Mouse (Mus musculus): Measurements from ENCODE around the gene Mepce. TPM values are rescaled to one million over a fixed set of nuclear protein-coding genes. Genes with fewer than 3 reads are reported as not detected.
"Not testable (repeated sequence)": the region's sequence is repeated elsewhere in the genome, so short reads cannot be mapped to it uniquely, and the experiment has no call there.

Gene Mepce
- polyA plus RNA-seq, 1 experiment from 2014 or later: 14.4 TPM

- peak; percentile 57 for ATAC-seq (ENCODE audit: low FRiP score, low TSS enrichment)
- WGBS: 73% methylated on average over 6 of the region's 6 CpGs
- H3K9me3 ChIP-seq (ENCODE audit: control insufficient read depth, low read length): no peaks in the 10 kb centered on the region
- H3K4me1 ChIP-seq (ENCODE audit: control insufficient read depth, insufficient read depth, low read length): peaks cover 2% of the 10 kb centered on the region; the same call in 1 of the 2 replicates
- peaks cover 15% of the 10 kb centered on the region for H3K36me3 ChIP-seq (ENCODE audit: control insufficient read depth, insufficient read depth, low read length)
- H3K9ac ChIP-seq (replicated peaks; ENCODE audit: low read length): no peak overlapping the region
- H3K4me2 ChIP-seq (ENCODE audit: low read length): no peak overlapping the region
- no peak overlapping the region for H3K27ac ChIP-seq (replicated peaks; ENCODE audit: low read depth, low read length)
- no peaks in the 10 kb centered on the region for H3K27me3 ChIP-seq (ENCODE audit: control insufficient read depth, insufficient read depth, low read length)
- no peak overlapping the region for H3K4me3 ChIP-seq (replicated peaks; ENCODE audit: low read depth, low read length)
- peak; percentile 71 for DNase-seq
These were observed 29.6 kb downstream of the Mepce start for GRCm38 (mm10) chr5:137757887-137758286.

GRCm38 (mm10) chr5:137756882-137757661, 30.4 kb downstream of the Mepce start:
- ATAC-seq (ENCODE audit: low FRiP score, low TSS enrichment) (peak; percentile 46; the same call in 1 of the 2 replicates), DNase-seq (peak; percentile 94)
- Histone ChIP-seq H3K4me2 (ENCODE audit: low read length) (no peak overlapping the region), H3K27ac (replicated peaks; ENCODE audit: low read depth, low read length) (no peak overlapping the region), H3K36me3 (ENCODE audit: control insufficient read depth, insufficient read depth, low read length) (peaks cover 20% of the 10 kb centered on the region), H3K9ac (replicated peaks; ENCODE audit: low read length) (no peak overlapping the region), H3K4me3 (replicated peaks; ENCODE audit: low read depth, low read length) (no peak overlapping the region), H3K27me3 (ENCODE audit: control insufficient read depth, insufficient read depth, low read length) (no peaks in the 10 kb centered on the region), H3K9me3 (ENCODE audit: control insufficient read depth, low read length) (no peaks in the 10 kb centered on the region), H3K4me1 (ENCODE audit: control insufficient read depth, insufficient read depth, low read length) (peaks cover 2% of the 10 kb centered on the region; the same call in 1 of the 2 replicates)
- WGBS: 39% methylated on average over 10 of the region's 10 CpGs

- no peak for DNase-seq
- H3K27ac ChIP-seq (replicated peaks; ENCODE audit: low read depth, low read length): no peak overlapping the region
- WGBS: 79% methylated on average over 3 of the region's 3 CpGs
- no peak for ATAC-seq (ENCODE audit: low FRiP score, low TSS enrichment)
- H3K9me3 ChIP-seq (ENCODE audit: control insufficient read depth, low read length): no peaks in the 10 kb centered on the region
- H3K4me2 ChIP-seq (ENCODE audit: low read length): no peak overlapping the region
- no peak overlapping the region for H3K4me3 ChIP-seq (replicated peaks; ENCODE audit: low read depth, low read length)
- peaks cover 2% of the 10 kb centered on the region; the same call in 1 of the 2 replicates for H3K4me1 ChIP-seq (ENCODE audit: control insufficient read depth, insufficient read depth, low read length)
- no peak overlapping the region for H3K9ac ChIP-seq (replicated peaks; ENCODE audit: low read length)
- peaks cover 29% of the 10 kb centered on the region for H3K36me3 ChIP-seq (ENCODE audit: control insufficient read depth, insufficient read depth, low read length)
- no peaks in the 10 kb centered on the region for H3K27me3 ChIP-seq (ENCODE audit: control insufficient read depth, insufficient read depth, low read length)
These were observed 31.3 kb downstream of the Mepce start for GRCm38 (mm10) chr5:137756106-137756505.

- H3K4me1 ChIP-seq (ENCODE audit: control insufficient read depth, insufficient read depth, low read length): peaks cover 2% of the 10 kb centered on the region; the same call in 1 of the 2 replicates
- H3K27ac ChIP-seq (replicated peaks; ENCODE audit: low read depth, low read length): no peak overlapping the region
- H3K36me3 ChIP-seq (ENCODE audit: control insufficient read depth, insufficient read depth, low read length): peaks cover 30% of the 10 kb centered on the region
- H3K9me3 ChIP-seq (ENCODE audit: control insufficient read depth, low read length): no peaks in the 10 kb centered on the region
- no peak overlapping the region for H3K9ac ChIP-seq (replicated peaks; ENCODE audit: low read length)
- H3K27me3 ChIP-seq (ENCODE audit: control insufficient read depth, insufficient read depth, low read length): no peaks in the 10 kb centered on the region
- H3K4me3 ChIP-seq (replicated peaks; ENCODE audit: low read depth, low read length): no peak overlapping the region
- 89% methylated on average over 5 of the region's 5 CpGs for WGBS
- DNase-seq (no peak), ATAC-seq (ENCODE audit: low FRiP score, low TSS enrichment) (no peak)
- H3K4me2 ChIP-seq (ENCODE audit: low read length): no peak overlapping the region
These were observed 32.0 kb downstream of the Mepce start for GRCm38 (mm10) chr5:137755425-137755824.

DNA sequence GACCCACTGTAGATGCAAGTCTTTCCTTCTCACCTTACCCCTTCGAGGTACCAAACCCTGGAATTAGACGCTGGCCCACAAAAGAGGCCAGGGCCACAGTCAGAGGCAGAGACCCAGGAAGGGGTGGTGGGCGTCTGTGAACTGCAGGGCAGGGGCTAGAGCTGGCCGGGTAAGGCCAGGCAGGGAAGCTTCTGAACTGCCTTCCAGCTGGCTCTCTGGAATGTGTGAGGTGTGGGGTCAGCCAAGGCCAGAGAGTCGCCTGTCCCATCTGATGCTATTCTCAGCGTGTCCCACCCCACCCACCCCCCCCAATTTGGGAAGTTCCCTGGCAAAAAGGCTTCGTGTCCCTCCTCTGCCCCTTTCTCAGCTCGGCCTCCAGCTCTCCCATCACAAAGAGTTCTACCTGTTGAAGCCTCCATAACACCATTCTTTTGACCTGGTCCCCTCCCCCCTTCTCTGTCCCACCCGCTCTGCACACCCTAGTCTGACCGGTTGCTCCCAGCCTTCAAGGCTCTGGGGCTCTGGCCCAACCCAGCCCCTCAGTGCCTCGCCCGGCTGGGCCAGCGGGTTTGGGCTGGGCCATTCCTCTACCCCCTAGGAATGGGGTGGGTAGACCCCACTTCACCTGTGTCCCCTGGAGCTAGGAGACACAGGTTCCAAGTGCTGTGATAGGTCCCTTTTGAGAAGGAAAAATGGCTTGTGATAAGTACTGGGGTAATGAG, 34.2 kb downstream of the Mepce start:
- DNase-seq: no peak
- H3K4me2 ChIP-seq (ENCODE audit: low read length): no peak overlapping the region
- no peak for ATAC-seq (ENCODE audit: low FRiP score, low TSS enrichment)
- WGBS: 90% methylated on average over 13 of the region's 13 CpGs
- no peak overlapping the region for H3K4me3 ChIP-seq (replicated peaks; ENCODE audit: low read depth, low read length)
- no peaks in the 10 kb centered on the region for H3K27me3 ChIP-seq (ENCODE audit: control insufficient read depth, insufficient read depth, low read length)
- H3K4me1 ChIP-seq (ENCODE audit: control insufficient read depth, insufficient read depth, low read length): peaks cover 5% of the 10 kb centered on the region; the same call in 1 of the 2 replicates
- peaks cover 25% of the 10 kb centered on the region for H3K36me3 ChIP-seq (ENCODE audit: control insufficient read depth, insufficient read depth, low read length)
- H3K9ac ChIP-seq (replicated peaks; ENCODE audit: low read length): no peak overlapping the region
- no peak overlapping the region for H3K27ac ChIP-seq (replicated peaks; ENCODE audit: low read depth, low read length)
- no peaks in the 10 kb centered on the region for H3K9me3 ChIP-seq (ENCODE audit: control insufficient read depth, low read length)

GRCm38 (mm10) chr5:137751988-137752387, 35.5 kb downstream of the Mepce start:
- H3K4me3 ChIP-seq (replicated peaks; ENCODE audit: low read depth, low read length): no peak overlapping the region
- H3K4me1 ChIP-seq (ENCODE audit: control insufficient read depth, insufficient read depth, low read length): peaks cover 13% of the 10 kb centered on the region
- H3K27ac ChIP-seq (replicated peaks; ENCODE audit: low read depth, low read length): no peak overlapping the region
- H3K4me2 ChIP-seq (ENCODE audit: low read length): no peak overlapping the region
- H3K36me3 ChIP-seq (ENCODE audit: control insufficient read depth, insufficient read depth, low read length): peaks cover 25% of the 10 kb centered on the region
- ATAC-seq (ENCODE audit: low FRiP score, low TSS enrichment) (no peak), DNase-seq (no peak)
- no peaks in the 10 kb centered on the region for H3K27me3 ChIP-seq (ENCODE audit: control insufficient read depth, insufficient read depth, low read length)
- no peaks in the 10 kb centered on the region for H3K9me3 ChIP-seq (ENCODE audit: control insufficient read depth, low read length)
- 93% methylated on average over 6 of the region's 6 CpGs for WGBS
- no peak overlapping the region for H3K9ac ChIP-seq (replicated peaks; ENCODE audit: low read length)

GRCm38 (mm10) chr5:137751221-137751887, 36.1 kb downstream of the Mepce start:
- peaks cover 15% of the 10 kb centered on the region for H3K4me1 ChIP-seq (ENCODE audit: control insufficient read depth, insufficient read depth, low read length)
- H3K4me2 ChIP-seq (ENCODE audit: low read length): no peak overlapping the region
- H3K27me3 ChIP-seq (ENCODE audit: control insufficient read depth, insufficient read depth, low read length): no peaks in the 10 kb centered on the region
- H3K27ac ChIP-seq (replicated peaks; ENCODE audit: low read depth, low read length): no peak overlapping the region
- peaks cover 25% of the 10 kb centered on the region for H3K36me3 ChIP-seq (ENCODE audit: control insufficient read depth, insufficient read depth, low read length)
- no peak for DNase-seq
- ATAC-seq (ENCODE audit: low FRiP score, low TSS enrichment): no peak
- 93% methylated on average over 13 of the region's 13 CpGs for WGBS
- no peak overlapping the region for H3K9ac ChIP-seq (replicated peaks; ENCODE audit: low read length)
- H3K4me3 ChIP-seq (replicated peaks; ENCODE audit: low read depth, low read length): no peak overlapping the region
- H3K9me3 ChIP-seq (ENCODE audit: control insufficient read depth, low read length): no peaks in the 10 kb centered on the region

DNA sequence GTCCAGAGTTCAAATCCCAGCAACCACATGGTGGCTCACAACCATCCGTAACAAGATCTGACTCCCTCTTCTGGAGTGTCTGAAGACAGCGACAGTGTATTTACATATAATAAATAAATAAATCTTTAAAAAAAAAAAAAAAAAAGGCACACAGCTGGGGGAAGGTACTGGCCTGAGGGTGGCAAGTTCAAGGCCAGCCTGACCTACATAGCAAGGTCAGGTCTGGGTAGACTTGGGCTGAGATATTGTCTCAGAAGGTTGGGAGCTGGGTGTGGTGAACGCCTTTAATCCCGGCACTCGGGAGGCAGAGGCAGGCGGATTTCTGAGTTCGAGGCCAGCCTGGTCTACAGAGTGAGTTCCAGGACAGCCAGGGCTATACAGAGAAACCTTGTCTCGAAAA, 37.2 kb downstream of the Mepce start:
- not testable (repeated sequence) for H3K9me3 ChIP-seq (ENCODE audit: control insufficient read depth, low read length); H3K27ac ChIP-seq (replicated peaks; ENCODE audit: low read depth, low read length); H3K9ac ChIP-seq (replicated peaks; ENCODE audit: low read length); DNase-seq; H3K27me3 ChIP-seq (ENCODE audit: control insufficient read depth, insufficient read depth, low read length); ATAC-seq (ENCODE audit: low FRiP score, low TSS enrichment); H3K4me2 ChIP-seq (ENCODE audit: low read length); H3K4me3 ChIP-seq (replicated peaks; ENCODE audit: low read depth, low read length)
- Histone ChIP-seq H3K36me3 (ENCODE audit: control insufficient read depth, insufficient read depth, low read length) (peaks cover 25% of the 10 kb centered on the region), H3K4me1 (ENCODE audit: control insufficient read depth, insufficient read depth, low read length) (peaks cover 16% of the 10 kb centered on the region)
- 98% methylated on average over 6 of the region's 8 CpGs for WGBS
